13 mouse cellular contexts compared by ENCODE assay signal in genomic region chr3:148939457-148939856, GRCm38 (mm10). TPM values are rescaled to one million over a fixed set of nuclear protein-coding genes. Genes with fewer than 3 reads are reported as not detected.
DNase-seq lines count a peak whose midpoint lies in the region; ATAC-seq and TF ChIP-seq lines count a peak whose summit lies in the region.
"Had no signal": no experiment of that assay in that cellular context is flagged by ENCODE, and none has a peak within 500 bp of the region (broad histone marks: within the 10 kb centered on the region; RNA-seq: fewer than 3 reads in every experiment).

No protein-coding gene starts in this region.

- no peak for TF ChIP-seq EP300 in heart, adult 2 months (IDR thresholded peaks at IDR 0.05; ENCODE audit: insufficient read depth, low read depth, low read length)

- intact Hi-C loops in heart, adult 2 months (cut with DNase I) = no loop called here

- DNase-seq in heart, adult 2 months = no peak
- no peak for DNase-seq in heart, adult 9 months (ENCODE audit: low spot score in 2 of 2)
- no peak for DNase-seq in layer of hippocampus, adult 2 months (ENCODE audit: low spot score in 2 of 2)
- no peak for DNase-seq in layer of hippocampus, adult 11-12 months (ENCODE audit: low spot score)
- DNase-seq in brain, adult 2 months (ENCODE audit: low read depth, low spot score) = peak; percentile 61
- no peak for DNase-seq in thymus, adult 18-20 months
- DNase-seq: cerebellum, adult 18-20 months; gastrocnemius, postnatal 25 days had no signal

- H3K4me2 ChIP-seq in forebrain, embryonic 16.5 days (ENCODE audit: low read length) = peak overlapping the region; percentile 30
- H3K4me2 ChIP-seq: kidney, embryonic 15.5 days; liver, embryonic 15.5 days had no signal

- peaks cover 11% of the 10 kb centered on the region; the same call in 1 of the 2 replicates for H3K79me2 ChIP-seq in heart, adult 2 months (replicated peaks; ENCODE audit: control insufficient read depth, insufficient read depth, low read length)

- no peaks in the 10 kb centered on the region for H3K9me3 ChIP-seq in forebrain, embryonic 16.5 days (ENCODE audit: control insufficient read depth, low read length)
- H3K9me3 ChIP-seq: kidney, embryonic 15.5 days; liver, embryonic 15.5 days had no signal

- TF ChIP-seq POLR2A in heart, adult 2 months (IDR thresholded peaks at IDR 0.05; ENCODE audit: insufficient read depth, low read depth, low read length) = no peak

- H3K9ac ChIP-seq in heart, adult 2 months (ENCODE audit: low read depth, low read length) = no peak overlapping the region
- no peak overlapping the region for H3K9ac ChIP-seq in forebrain, embryonic 16.5 days (replicated peaks; ENCODE audit: low read depth, low read length)
- H3K9ac ChIP-seq: kidney, embryonic 15.5 days; liver, embryonic 15.5 days had no signal

- 33% methylated on average over 7 of the region's 7 CpGs for whole genome bisulfite sequencing in heart, adult 2 months
- WGBS in forebrain, embryonic 16.5 days = 7% methylated on average over 7 of the region's 7 CpGs

- no peaks in the 10 kb centered on the region for H3K27me3 ChIP-seq in heart, adult 2 months (ENCODE audit: control insufficient read depth, insufficient read depth, low read length)
- no peaks in the 10 kb centered on the region for H3K27me3 ChIP-seq in forebrain, embryonic 16.5 days (replicated peaks; ENCODE audit: control insufficient read depth, insufficient read depth, low read length)
- H3K27me3 ChIP-seq: kidney, embryonic 15.5 days; liver, embryonic 15.5 days had no signal

- H3K4me3 ChIP-seq in heart, adult 2 months = no peak overlapping the region
- H3K4me3 ChIP-seq in layer of hippocampus, adult 2 months = no peak overlapping the region
- H3K4me3 ChIP-seq in forebrain, embryonic 16.5 days (replicated peaks; ENCODE audit: low read length) = no peak overlapping the region
- H3K4me3 ChIP-seq: kidney, embryonic 15.5 days; liver, embryonic 15.5 days had no signal

- H3K4me1 ChIP-seq in heart, adult 2 months (ENCODE audit: control insufficient read depth, insufficient read depth, low read length) = peaks cover 12% of the 10 kb centered on the region
- peaks cover 38% of the 10 kb centered on the region for H3K4me1 ChIP-seq in forebrain, embryonic 16.5 days (replicated peaks; ENCODE audit: control insufficient read depth, insufficient read depth, low read length)
- H3K4me1 ChIP-seq: liver, embryonic 15.5 days had no signal

- peaks cover 16% of the 10 kb centered on the region for H3K36me3 ChIP-seq in heart, adult 2 months (ENCODE audit: control insufficient read depth, insufficient read depth, low read length)
- no peaks in the 10 kb centered on the region for H3K36me3 ChIP-seq in forebrain, embryonic 16.5 days (ENCODE audit: control insufficient read depth, insufficient read depth)
- H3K36me3 ChIP-seq: kidney, embryonic 15.5 days; liver, embryonic 15.5 days had no signal

- peak; percentile 74 for ATAC-seq in forebrain, embryonic 16.5 days
- ATAC-seq: activated CD4-positive, CD25-positive, alpha-beta regulatory T cell, adult 4 months had no signal

- peak; percentile 30 for TF ChIP-seq CTCF in heart, adult 2 months (IDR thresholded peaks at IDR 0.05)
- peak; percentile 34 for TF ChIP-seq CTCF in layer of hippocampus, adult 2 months (conservative IDR thresholded peaks at IDR 0.05)

- no peak overlapping the region for H3K27ac ChIP-seq in heart, adult 2 months
- H3K27ac ChIP-seq in layer of hippocampus, adult 2 months = no peak overlapping the region
- peak overlapping the region; percentile 88 for H3K27ac ChIP-seq in forebrain, embryonic 16.5 days (ENCODE audit: low read length)
- H3K27ac ChIP-seq: kidney, embryonic 15.5 days; liver, embryonic 15.5 days; macrophage had no signal

RNA-seq across cellular contexts. Expression of gene Adgrl2, which starts 50.9 kb away (rescaled TPM):
- 10 to 100 TPM; 52.3 to 55.2 TPM for total RNA-seq in heart, adult 2 months (2021)
- polyA plus RNA-seq in heart, adult 2 months (2012; rRNA removed) = 29.5 and 46.9 TPM in 2 replicates
- total RNA-seq in layer of hippocampus, adult 2 months (2021) = 10 to 100 TPM; 56.6 to 58.7 TPM
- 132 and 139 TPM in 2 replicates for polyA plus RNA-seq in forebrain, embryonic 16.5 days (2015; fragmentation: Nextera tagmentation; extraction: Ambion mirVana)
